Mouse (Mus musculus) spleen, postnatal 14 days (tissue): Measurements from ENCODE around the gene Sult4a1.
"Not testable (repeated sequence)": the region's sequence is repeated elsewhere in the genome, so short reads cannot be mapped to it uniquely, and the experiment has no call there.

Experiments used
- DNase-seq, 2 experiments: peaks; one replicate each; pipeline ENCODE4 v3.0.0; 2021 to 2022; ENCODE audit warnings: low spot score in 2 of 2

Gene Sult4a1

GRCm38 (mm10) chr15:84097536-84097935 lies 8.0 kb downstream of the Sult4a1 start:
- not testable (repeated sequence) for DNase-seq

GRCm38 (mm10) chr15:84096051-84096450 lies 9.5 kb downstream of the Sult4a1 start:
- no peak for DNase-seq

- DNase-seq, result no peak
These were observed 10.6 kb downstream of the Sult4a1 start for GRCm38 (mm10) chr15:84094921-84095320.

GRCm38 (mm10) chr15:84086775-84087174 lies 18.8 kb downstream of the Sult4a1 start:
- DNase-seq, result no peak

GRCm38 (mm10) chr15:84086364-84086763 lies 19.2 kb downstream of the Sult4a1 start:
- no peak for DNase-seq

GRCm38 (mm10) chr15:84080069-84080468 lies 25.5 kb downstream of the Sult4a1 start:
- no peak for DNase-seq

- no peak for DNase-seq
These were observed 26.0 kb downstream of the Sult4a1 start for GRCm38 (mm10) chr15:84079519-84079918.

GRCm38 (mm10) chr15:84078667-84079066 lies 26.9 kb downstream of the Sult4a1 start:
- DNase-seq, result no peak

GRCm38 (mm10) chr15:84077151-84077550 lies 28.4 kb downstream of the Sult4a1 start:
- DNase-seq, result no peak

- no peak for DNase-seq
These were observed 30.8 kb downstream of the Sult4a1 start for GRCm38 (mm10) chr15:84074705-84075185.

- peak in 1 of 2 experiments; percentile 31 for DNase-seq
These were observed 31.4 kb downstream of the Sult4a1 start for GRCm38 (mm10) chr15:84073911-84074704.

- no peak for DNase-seq
These were observed 32.5 kb downstream of the Sult4a1 start for GRCm38 (mm10) chr15:84073058-84073457.

- DNase-seq, result peak in 1 of 2 experiments; percentile 16
These were observed 33.3 kb downstream of the Sult4a1 start for GRCm38 (mm10) chr15:84072226-84072625.

- DNase-seq, result no peak
These were observed 35.4 kb downstream of the Sult4a1 start for GRCm38 (mm10) chr15:84070116-84070676.

- DNase-seq, result no peak
These were observed 36.0 kb downstream of the Sult4a1 start for GRCm38 (mm10) chr15:84069455-84070050.

- DNase-seq, result no peak
These were observed 39.9 kb downstream of the Sult4a1 start for GRCm38 (mm10) chr15:84065701-84066100.

GRCm38 (mm10) chr15:84065140-84065539 lies 40.4 kb downstream of the Sult4a1 start, which contains the start of gene Efcab6:
TSS of gene Efcab6 (minus strand) at chr15:84065379.
- DNase-seq, result no peak

- no peak for DNase-seq
These were observed 46.7 kb downstream of the Sult4a1 start for GRCm38 (mm10) chr15:84058841-84059240.

- no peak for DNase-seq
These were observed 49.5 kb downstream of the Sult4a1 start for GRCm38 (mm10) chr15:84056083-84056482.

- DNase-seq, result no peak
These were observed 51.7 kb downstream of the Sult4a1 start for GRCm38 (mm10) chr15:84053859-84054258.

GRCm38 (mm10) chr15:84053240-84053639 lies 52.3 kb downstream of the Sult4a1 start:
- no peak for DNase-seq

GRCm38 (mm10) chr15:84052390-84052789 lies 53.2 kb downstream of the Sult4a1 start:
- no peak for DNase-seq

GRCm38 (mm10) chr15:84049570-84049969 lies 56.0 kb downstream of the Sult4a1 start:
- no peak for DNase-seq
